Mouse (Mus musculus) stomach, postnatal 0 days (tissue): ENCODE results near the gene Hcls1.

Experiments
- CTCF ChIP-seq: IDR thresholded peaks from 2 replicates; pipeline ENCODE4 v1.5.1; 2016; ENCODE audit warnings: antibody characterized with exemption, low read depth, mild to moderate bottlenecking, moderate library complexity
- EP300 ChIP-seq: optimal IDR thresholded peaks from 2 replicates; pipeline ENCODE3; 2016; ENCODE audit warnings: antibody characterized with exemption

DNA sequence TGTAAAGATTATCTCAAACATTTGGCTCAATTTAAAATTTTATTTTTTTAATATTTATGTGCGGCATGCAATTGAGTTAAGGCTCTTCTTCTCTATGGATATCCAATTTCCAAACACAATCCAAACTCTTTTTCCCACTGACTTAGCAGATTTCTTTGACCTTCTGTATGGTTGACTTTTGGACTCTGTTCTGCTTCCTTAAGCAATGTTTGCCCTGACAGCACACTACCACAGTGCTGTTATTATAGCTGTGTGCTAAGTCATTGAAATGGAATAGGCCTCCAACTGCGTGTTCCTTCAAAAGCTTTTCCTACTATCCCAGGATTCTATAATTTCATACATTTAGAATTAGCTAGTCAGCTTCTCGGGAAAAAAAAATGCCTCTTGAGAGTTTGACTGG lies 8.8 kb downstream of the Hcls1 start:
- TF ChIP-seq EP300 (no peak), CTCF (no peak)
